Mouse (Mus musculus) liver, postnatal 0 days (tissue): ENCODE results near the gene Rspo3.

ENCODE experiments used
- CTCF ChIP-seq: sonication (generic); IDR thresholded peaks from 2 replicates; pipeline ENCODE4 v1.5.1; 2016; ENCODE audit warnings: antibody characterized with exemption, low read depth
- EP300 ChIP-seq: IDR thresholded peaks from 2 replicates; pipeline ENCODE4 v1.6.1; 2016; ENCODE audit warnings: antibody characterized with exemption, low read depth, mild to moderate bottlenecking

- TF ChIP-seq EP300 (no peak), CTCF (no peak)
Observed at GRCm38 (mm10) chr10:29538791-29539190, 3.1 kb upstream of the Rspo3 start.
